Mouse (Mus musculus) gastrocnemius, postnatal 10 days (tissue): ENCODE measurements around the gene Med12l. TPM values are rescaled to one million over a fixed set of nuclear protein-coding genes. Genes with fewer than 3 reads are reported as not detected.
A peak's percentile ranks its signal among the peaks of the same experiment; 100 is the strongest.
"Not testable (repeated sequence)": the region's sequence is repeated elsewhere in the genome, so short reads cannot be mapped to it uniquely, and the experiment has no call there.

Experiments
- DNase-seq: peaks from one replicate; pipeline ENCODE4 v3.0.0; 2021; ENCODE audit warnings: mixed read lengths
- total RNA-seq, 2 experiments: library from RNA; stranded (reverse); gene quantifications; 2 replicates each; pipeline ENCODE4 v1.2.3; 2021

The Med12l gene
- total RNA-seq, 2 experiments from 2014 or later: 2.7 to 3.0 TPM

DNA sequence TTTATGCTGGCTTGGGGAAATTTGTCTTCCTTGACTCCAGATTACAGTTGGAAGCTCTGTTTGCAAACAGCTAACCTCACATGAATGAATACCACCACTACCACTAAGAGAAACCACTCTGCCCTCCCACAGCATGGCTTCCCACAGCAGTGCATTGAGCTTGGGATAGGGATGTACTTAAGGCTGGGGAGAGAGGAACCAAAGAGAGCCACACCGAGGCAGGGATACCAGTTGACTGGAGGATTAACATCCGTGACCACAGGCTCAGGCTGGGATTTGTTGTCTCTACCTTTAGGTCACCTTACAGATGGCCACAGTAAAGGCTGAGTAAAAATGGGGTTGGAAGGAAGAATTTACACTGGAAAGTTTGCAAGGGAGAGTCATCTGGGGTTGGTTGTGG, 16.6 kb downstream of the Med12l start:
- no peak for DNase-seq

DNA sequence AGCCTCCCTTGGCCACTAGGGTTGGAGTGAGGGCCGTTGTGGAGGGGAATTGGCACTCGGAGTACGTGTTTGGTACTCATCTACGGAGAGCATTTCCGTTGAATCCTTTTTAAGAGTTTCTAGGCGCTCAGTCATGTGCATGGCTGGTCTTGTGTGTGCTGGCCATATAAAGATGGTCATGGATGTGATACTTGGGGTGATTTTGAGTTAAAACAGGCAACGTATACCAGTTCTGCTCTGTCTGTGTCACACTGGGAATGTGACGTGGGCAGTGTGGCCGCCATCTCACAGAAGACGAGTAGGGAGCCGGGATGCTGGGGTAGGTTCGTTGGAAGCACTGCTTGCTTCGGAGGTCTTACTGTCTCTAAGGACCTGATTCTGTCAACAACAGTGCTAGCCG, 17.3 kb downstream of the Med12l start:
- DNase-seq: no peak

DNA sequence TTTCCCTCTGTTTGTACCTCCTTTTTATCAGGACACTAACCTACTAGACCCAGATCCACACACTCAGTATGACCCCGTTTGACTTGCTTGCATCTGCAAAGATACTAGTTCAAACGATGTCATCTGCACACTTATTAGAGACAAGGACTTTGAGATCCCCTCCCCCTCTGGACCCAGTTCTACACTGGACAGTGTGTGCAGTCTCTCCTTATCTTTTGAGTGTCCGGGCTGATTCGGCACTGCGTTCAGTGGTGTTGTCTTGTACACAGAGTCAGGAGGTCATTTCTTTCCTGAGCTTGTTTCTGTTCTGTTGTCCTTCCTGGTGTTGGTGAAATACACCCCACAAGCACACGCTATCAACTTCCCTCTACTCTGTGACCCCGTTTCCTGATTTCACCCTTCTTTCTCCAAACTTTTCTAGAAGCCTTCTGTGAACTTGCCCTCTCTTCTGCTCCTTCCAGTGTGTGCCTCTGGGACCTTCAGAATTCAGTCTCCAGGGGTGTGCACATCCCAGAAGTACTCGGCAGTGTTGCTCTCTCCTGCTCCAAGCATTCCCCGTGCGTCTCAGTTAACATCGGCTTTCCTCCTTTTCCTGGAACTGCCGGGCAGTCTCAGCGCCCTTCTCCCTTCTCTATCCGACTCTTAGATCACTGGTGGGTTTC, 19.0 kb downstream of the Med12l start:
- DNase-seq: no peak

DNA sequence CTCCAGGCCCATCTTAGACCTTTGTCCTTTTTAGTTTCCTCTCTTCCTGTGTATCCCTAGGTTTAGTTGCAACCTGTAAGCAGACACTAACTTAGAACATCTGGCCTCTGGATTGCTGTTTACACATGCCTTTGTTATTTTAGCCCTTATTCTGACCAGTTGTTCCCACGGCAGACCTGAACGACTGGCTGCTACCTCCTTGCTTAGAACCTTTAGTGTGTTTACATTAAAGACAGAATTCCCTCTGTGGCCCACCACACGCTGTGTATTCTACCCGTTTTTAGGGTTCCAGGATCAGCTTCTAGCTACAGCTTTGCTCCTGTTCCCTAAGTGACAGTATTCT, 19.5 kb downstream of the Med12l start:
- DNase-seq: no peak

DNA sequence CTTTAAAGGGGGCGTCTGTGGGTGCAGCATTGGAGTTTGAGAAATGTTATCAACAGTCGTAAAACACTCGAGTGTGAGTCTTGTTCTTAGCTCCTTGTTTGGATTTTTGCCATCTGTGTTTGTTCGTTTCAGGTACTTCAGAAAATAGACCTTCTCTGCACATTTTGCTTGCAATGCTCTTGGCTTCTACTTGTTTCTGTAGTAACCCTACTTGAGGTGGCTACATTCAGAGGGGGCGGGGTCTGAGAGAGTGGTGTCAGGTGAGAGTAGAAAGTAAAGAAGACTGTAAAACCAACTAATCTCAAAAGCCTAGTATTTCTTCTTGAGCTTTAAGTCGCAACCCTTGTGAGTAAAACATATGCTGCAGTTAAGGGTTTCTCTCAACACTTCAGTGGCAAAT, 23.1 kb downstream of the Med12l start:
- no peak for DNase-seq

DNA sequence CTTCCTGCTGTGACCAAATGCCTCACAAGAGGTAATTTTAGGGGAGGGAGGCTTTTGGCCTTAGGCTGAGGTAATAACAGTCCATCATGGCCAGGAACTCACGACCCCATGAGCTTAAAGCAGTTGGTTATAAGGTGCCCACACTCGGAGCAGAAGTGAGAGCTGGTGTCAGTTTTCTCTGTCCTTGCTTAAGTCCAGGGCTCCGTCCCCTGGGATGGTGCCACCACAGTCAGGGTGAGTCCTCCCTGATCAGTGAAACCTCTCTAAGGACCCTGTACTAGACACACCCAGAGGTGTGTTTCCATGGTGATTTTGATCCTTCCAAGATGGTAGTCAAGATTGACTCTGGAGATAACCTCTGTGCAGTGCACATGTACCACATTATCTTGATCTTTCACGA, 25.4 kb downstream of the Med12l start:
- no peak for DNase-seq

DNA sequence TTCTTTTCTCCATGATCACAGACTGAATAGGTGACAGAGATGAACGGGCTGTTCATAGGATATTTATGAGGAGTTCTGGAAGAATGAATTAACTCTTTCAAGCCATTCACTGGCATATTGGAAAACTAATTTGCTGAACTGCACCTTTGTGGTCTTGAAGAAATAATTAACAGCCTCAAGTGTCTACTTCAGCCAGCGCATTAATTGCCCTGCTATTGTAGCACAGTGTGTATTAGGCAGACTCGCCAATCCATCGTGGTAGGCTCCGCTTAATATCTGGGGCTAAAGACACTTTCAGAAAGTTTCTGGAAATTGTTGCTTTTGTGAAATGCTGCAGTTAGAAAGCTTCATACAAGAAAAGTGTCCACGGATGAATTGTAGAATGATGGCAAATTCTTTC, 35.9 kb downstream of the Med12l start:
- DNase-seq: no peak

DNA sequence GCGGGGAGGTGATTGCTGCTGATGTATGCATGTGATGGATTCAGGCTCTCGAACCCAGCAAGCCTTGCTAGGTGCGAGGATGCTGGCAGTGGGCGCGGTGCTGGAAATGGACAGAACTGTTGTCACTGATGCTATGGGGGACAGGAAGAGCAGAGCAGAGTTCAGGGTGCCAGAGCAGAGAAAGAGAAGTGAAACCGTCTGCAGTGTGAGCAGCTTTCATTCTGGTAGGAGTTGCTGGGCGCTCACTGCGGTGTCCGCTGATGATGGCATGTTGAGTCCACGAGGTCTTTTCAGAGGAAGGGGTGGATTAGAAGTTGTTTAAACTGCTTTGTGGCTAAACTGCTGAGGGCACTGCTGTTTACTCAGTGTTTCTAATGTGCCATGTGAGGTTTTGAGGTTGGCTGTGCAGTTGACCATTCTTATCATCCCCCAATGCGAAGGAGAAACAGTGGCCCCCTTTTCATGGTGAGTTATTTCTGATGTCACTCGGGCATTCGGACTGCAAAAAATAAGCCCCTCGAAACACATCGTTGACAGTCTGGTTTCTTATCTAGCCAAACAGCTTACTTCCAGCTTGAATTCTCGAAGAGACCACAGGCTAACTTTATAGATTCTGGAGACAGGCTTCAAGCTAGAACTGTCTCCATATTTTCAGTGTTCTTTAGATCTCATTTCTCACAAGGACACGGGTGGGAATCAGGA, 49.4 kb downstream of the Med12l start:
- no peak for DNase-seq

DNA sequence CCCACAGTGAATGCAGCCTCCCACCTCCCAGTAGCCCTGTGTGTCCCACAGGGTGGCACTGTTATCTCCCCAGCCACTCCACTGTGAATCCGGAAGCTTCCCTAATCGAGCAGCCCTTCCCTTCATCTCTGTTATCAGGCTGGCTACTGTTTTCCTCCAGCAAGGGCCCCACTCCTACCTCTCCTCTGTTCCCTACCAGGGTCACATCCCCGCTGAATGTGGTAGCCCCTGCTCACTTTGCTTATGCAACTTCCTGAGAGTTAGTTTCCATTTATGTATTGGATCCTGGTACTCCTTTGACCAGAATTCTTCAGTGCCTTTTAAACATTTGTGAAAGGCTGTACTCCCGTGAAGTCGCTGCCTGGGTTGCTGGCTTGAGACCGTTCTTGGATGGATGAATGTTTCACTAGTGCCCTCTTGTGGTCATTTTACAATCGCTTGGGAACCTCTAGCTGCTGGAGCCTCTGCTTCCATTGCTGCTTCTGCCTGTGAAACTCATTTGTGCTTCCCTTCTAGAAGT, 53.5 kb downstream of the Med12l start:
- DNase-seq: peak; percentile 36

DNA sequence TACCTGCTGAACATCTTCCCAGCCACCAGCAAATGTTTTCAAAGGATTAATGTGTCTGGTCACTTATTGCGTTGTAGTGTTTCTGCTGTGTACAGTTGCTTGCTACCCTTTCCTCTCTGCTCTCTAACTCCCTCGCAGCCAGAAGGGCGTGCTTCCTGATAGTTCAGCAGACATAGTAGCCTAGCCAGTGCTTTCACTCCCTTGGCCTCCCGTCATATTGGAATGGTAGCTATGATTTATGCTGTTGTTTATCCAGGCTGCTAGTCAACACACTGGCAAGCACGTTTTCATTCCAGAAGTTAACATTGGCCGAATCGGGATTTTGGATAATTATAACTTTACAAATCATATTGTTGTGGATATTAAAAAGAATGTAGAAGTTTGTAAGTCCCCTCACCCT, 54.5 kb downstream of the Med12l start:
- no peak for DNase-seq

DNA sequence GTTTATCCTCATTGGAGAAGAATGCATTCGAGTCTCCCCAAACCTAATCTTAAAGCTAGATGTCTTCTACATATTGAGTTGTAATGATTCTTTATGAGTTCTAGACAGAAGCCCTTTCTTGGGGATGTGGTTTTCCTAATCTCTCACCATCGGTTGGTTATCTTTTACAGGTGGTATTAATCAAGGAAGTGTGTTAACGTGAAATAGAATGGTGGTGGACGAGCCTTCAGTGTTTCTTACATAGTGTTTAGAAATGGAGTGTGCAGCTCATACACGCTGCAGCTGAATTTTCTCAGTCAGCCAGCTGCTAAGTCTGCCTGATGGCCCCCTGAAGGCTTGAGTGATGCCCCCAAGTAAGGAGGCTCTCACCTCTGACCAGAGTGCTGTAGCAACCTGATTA, 56.5 kb downstream of the Med12l start:
- no peak for DNase-seq

DNA sequence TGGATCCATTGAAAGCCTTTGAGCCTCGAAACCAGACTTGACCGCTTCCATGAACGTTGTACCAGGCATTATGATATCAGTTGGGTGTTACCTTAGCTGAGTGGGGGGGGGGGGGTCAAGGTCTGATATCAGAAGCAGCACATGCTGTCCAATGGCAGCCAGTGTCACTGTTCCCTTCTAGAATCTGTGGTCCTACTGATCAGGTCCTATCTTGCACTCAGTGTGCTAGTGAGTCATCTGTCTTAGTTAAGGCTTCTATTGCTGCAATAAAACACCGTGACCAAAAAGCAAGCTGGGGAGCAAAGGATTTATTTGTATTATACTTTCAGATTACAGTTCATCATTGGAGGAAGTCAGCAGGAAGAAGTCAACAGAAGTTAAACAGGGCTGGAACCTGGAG, 57.8 kb downstream of the Med12l start:
- DNase-seq: no peak

DNA sequence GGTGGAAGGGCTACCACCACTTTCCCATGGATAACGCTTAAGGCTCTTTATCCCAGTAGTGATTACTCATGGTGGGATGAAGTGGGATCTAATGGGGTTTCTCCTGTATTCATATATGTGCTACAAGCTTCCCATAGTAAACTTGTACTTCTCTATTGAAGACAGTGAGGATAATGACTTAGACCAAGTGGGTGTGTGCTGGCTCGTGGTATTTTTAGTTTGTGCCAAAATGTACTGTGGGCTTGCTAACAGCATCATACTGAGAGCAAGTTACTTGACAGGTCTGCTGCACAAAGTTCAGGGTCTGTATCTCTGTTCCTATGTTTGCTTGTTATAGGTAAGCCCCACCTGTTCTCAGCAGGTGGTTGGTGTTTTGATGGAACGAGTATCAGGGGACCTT, 60.3 kb downstream of the Med12l start:
- no peak for DNase-seq

DNA sequence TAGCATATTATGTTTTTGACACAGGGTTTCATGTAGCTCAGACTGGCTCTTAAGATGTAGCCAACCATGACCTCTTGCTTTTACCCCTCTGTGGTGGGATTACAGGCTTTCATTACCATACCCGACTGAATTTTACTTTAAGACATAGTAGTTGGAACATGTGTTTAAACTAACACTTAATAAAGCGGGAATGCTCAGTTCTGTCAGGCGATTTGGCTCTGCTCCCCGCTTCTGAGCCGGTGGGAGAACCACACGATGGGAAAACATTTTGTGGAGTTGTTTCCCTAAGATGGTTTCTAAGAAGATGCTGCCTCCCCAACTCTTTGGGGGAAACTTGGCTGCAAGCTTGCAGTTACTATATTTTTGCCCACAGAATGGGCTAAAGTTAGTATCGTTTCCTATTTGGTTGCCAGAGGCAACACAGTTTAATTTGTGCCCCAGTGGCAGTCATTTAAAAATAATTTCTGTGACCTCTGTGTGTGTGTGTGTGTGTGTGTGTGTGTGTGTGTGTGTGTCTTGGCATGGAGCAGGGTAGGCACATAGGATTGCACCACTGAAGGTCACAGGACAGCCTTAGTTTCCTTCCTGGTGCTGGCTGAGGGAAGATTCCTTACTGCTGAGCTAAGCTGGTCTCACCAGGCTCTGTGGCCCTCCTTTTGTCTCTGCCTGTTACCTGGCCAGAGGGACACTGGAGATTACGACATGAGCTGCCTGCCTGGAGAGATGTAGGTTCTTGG, 61.1 kb downstream of the Med12l start:
- DNase-seq: no peak

DNA sequence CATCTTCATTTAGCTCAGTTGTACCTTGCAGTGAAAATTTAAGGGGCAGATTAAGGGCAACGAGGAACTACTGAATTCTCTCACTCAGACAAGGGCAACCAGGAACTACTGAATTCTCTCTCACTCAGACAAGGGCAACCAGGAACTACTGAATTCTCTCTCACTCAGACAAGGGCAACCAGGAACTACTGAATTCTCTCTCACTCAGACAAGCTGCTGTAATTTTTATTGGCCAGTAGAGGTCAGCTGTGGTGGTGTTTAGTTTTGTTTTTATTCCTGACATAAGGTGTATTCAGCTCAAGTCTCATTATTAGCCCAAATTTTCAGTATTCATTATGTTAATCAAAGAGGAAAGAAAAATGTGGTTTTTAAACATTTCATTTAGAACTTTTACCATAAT, 63.4 kb downstream of the Med12l start:
- DNase-seq: not testable (repeated sequence)

DNA sequence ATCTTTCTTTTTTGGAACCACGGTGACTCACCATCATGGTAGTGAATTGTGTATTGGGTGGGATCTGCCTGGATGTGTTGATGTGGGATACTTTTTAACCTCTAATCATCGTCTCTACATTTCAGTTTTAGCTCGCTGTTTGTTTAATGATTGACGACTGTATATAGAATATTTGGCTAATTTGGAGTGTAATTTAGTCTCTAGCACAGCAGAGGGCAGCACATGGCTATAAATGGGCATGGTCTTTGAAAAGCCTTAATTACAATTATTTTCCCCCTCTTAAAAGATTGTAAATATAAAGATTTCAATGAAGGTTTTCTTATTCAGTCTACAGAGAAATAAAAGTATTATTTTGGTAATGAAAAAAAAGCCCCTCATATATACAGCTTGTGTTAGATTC, 71.7 kb downstream of the Med12l start:
- no peak for DNase-seq

DNA sequence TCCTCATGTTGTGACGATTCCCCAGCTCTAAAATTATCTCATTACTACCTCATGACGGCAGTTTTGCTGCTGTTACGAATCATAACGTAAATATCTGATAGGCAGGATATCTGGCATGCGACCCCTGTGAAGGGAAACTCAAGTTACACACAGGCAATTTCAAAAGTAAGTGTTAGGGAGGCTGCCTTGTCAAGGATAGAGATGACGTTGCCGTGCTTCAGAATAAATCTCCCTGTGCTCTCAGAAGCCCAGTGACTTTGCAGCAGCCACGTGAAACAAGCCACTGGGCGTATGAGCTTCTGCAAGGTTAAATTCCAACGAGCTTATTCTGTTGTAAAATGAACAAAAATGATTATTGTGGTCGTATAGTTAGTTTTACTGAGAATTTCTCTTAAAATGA, 73.0 kb downstream of the Med12l start:
- DNase-seq: no peak

DNA sequence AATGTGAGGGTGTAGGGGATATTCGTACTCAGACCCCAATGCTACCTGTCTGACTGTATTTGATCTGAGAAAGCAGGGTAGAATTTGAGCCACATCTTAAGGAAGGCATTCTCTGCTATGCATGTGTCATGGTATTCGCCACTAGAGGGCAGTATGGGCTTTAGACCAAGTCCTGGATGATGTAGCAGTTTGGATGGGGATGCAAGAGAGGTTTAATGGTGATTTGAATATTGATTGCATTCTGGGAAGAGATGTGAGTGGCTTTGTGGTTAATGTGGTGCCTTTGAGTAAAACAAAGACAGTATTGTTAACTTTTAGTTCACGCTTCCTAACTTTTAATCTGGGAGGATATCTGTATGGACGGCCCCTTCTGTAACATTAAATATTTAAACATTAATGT, 73.7 kb downstream of the Med12l start:
- peak; percentile 26 for DNase-seq

DNA sequence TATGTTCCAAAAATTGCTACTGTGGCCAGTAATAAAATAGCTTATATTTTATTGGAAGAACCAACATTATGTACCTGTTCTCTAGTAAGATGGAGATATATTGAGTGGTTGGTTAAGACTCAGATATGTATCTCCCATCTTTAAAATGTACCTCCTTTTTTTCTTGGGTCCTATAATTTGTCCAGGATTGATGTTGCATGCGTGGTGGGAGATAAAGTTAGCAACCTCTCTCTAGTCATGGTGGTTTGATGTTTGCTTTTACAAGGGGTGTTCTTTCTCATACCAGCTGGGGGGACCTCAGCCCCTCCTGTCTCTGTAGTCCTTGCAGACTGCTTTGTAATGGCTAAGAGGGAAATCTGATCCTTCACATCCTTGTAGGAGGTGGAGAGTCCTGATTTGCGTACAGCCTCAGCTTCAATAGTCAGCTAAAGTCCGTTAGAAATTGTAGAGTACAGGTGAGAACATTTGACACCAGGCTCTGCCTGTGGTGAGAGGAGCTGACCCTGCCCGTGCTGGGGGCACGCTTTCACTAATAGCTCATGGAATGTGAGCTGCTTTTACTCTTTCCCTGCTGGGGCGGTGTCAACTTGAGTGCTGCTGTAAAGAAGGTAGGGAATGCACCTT, 74.8 kb downstream of the Med12l start:
- no peak for DNase-seq

DNA sequence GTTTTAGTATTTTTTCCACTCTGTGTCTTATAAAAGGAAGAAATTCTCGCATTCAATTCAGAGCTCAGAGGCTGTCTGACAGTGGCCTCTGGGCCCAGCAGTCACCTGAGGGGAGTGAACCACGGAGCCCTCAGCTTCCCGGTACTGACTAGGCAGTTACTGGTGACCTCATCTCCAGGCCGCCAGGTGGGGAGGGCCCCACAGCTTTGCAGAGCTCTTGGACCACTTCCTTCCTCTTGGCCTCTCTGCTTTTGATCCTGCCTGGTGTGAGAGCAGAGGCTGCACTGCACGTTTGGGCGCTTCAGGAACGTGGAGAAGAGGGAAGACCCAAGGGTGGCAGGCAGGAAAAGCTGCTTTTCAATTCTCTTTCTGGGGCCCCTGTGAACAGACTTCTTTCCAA, 75.3 kb downstream of the Med12l start:
- DNase-seq: no peak

DNA sequence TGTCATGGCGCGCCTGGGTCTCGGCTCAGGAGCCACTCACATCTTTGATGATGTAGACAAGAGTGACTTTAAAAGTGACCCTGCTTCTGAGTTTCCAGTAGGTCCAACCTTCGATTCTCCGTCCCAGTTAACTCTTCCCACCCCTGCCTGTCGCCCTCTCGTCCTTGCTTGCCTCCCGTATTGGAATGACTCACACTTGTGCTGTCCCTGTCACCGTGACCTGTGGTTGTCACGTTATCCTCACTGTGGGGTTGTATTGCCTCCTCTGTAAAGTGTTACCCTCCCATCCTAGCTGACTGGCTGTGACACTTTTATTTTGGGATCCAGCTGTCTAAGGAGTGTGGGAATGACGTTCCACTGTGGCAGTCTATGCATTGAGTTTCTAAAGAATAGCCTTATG, 87.1 kb downstream of the Med12l start:
- no peak for DNase-seq

DNA sequence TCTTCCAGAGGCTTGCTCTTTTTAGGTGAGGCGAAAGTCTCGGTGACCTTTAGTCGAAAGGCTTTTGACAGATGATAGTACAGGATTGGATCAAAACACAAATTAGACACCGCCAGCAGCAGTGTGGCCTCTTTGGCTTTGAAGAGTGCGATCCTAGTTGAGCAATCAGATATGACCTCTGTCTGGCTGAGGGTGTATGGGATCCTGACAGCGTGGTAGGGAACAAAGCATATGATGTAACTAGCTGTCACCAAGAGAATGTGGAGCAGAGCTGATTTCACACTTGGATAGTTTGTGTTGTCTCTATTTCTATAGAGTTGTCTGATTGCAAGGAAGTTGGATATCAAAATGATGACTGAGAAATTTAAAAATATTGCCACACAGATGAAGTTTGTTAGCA, 91.8 kb downstream of the Med12l start:
- no peak for DNase-seq

DNA sequence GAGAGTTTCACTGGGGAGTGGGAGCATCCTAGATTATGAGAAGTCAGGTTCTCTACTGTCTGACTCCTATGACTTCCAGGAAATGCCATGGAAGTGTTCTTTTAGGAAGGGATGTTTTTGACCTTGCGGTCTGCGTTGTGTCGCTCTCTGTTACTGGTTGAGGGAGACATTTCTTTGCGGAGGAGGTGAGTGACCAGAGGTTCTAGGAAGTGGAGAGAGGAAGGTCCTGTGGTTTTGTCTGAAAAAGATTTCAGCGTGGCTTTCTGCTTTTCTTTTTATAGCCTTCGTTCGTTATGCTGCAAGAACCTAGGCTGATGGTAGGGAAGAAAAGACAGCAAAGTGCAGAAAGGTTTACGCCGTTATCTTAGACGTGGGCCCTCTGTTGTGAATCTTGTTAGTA, 92.9 kb downstream of the Med12l start:
- no peak for DNase-seq
